Mouse (Mus musculus): ENCODE results near the gene Tmem221. TPM values are rescaled to one million over a fixed set of nuclear protein-coding genes. Genes with fewer than 3 reads are reported as not detected.

Gene Tmem221
- polyA plus RNA-seq, 1 experiment: not detected

DNA sequence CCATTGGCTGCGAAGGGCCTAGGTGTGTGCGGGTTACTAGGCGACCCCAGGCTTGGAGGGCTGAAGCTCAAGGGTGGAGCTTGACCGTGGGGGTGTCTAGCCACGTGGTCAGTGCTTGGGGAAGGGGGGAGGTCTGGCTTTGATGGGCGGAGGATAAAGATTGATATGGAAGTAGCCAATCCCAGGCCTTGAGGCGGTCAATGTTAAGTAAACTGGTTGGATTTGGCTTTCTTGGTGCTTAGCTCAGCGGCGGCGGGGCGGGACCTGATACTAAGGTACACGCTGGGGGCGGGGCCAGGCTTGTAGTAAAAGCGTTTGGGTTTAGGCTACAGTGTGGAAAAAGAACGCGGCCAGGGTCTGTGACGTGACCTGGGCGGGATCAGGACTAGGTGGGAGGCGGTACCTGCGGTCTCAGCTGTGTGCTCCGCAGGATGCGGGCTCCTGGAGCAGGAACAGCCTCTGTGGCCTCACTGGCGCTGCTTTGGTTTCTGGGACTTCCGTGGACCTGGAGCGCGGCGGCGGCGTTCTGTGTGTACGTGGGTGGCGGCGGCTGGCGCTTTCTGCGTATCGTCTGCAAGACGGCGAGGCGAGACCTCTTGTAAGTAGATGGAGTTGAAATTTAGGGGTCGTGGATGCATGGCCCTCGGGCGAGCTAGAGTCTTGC, 11.8 kb upstream of the Tmem221 start:
- Histone ChIP-seq H3K4me3 (ENCODE audit: insufficient read depth, low read depth, low read length) (peak overlapping the region; percentile 82), H3K4me1 (ENCODE audit: control insufficient read depth, insufficient read depth, low read length) (peaks cover 25% of the 10 kb centered on the region), H3K27ac (ENCODE audit: insufficient read depth, low read depth, low read length) (peak overlapping the region; percentile 98)
- no peak for TF ChIP-seq POLR2A (IDR thresholded peaks at IDR 0.05; ENCODE audit: insufficient read depth, low read depth, low read length)
- no peak for TF ChIP-seq CTCF (IDR thresholded peaks at IDR 0.05; ENCODE audit: insufficient read depth, low read depth, low read length)
- WGBS: under 1% methylated on average over 41 of the region's 41 CpGs

DNA sequence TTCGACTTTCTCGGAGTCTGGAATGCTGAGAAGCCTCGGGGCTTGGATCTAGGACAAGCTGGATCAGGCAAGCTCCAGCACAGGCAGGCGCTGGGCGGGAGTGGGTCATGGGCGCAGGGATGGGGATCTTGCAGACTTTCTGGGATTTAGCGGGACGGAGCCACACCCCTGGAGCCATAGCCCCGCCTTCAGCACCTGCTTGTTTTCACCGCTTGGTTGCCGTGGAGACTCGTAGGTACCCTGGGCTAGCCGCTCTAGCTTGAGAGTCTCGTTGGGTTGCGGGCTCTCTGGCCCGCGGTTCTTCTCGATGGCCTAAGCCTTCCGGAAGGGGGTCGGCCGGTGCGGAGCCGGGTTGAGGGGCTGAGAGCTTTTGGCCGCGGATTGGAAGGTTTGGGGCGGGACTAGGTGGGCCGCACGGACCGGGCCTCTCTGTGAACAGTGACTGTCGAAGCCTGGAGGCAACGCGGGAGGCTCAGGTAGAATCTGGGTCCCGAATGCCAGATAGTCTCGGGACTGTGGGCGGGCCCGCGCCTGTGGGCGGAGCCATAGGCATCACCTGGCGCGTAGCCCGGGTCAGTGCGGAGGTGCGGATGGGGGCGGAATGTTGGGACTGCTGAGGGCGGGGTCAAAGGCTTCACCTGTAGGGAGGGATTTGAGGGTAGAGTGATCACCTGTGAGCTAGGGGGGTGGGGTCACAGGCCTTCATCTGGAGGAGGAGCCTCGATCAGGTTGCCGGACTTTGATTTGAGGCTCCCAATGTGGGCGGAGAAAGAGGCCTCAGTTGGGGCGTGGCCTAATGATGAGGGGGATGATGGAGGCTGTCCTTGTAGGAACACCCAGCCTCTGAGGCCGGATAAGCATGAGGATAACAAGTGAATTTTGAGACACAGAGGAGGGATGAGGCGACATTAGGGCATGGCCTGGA, 11.0 kb upstream of the Tmem221 start:
- WGBS: under 1% methylated on average over 51 of the region's 51 CpGs
- TF ChIP-seq POLR2A (IDR thresholded peaks at IDR 0.05; ENCODE audit: insufficient read depth, low read depth, low read length): no peak
- no peak for TF ChIP-seq CTCF (IDR thresholded peaks at IDR 0.05; ENCODE audit: insufficient read depth, low read depth, low read length)
- Histone ChIP-seq H3K27ac (ENCODE audit: insufficient read depth, low read depth, low read length) (peak overlapping the region; percentile 98), H3K4me3 (ENCODE audit: insufficient read depth, low read depth, low read length) (peak overlapping the region; percentile 82), H3K4me1 (ENCODE audit: control insufficient read depth, insufficient read depth, low read length) (peaks cover 25% of the 10 kb centered on the region)

DNA sequence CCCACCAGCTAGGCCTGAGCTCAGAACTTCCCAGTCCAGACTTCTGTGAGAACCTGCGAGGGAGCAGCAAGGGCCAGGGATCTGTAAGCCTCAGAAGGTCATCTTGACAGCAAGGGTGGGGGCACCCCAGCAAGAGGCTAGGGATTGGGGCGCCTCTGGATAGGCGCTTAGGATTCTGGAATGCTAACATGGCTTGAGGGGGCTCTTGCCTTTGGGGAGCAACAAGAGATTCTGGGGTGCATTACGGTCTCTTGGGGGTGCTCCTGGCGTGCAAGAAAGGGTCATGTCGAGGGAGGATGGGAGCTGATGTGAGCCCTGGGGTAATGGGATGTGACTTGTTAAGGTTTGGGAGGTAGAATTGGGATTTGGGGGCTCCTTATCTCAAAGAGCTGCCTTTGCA, 10.3 kb upstream of the Tmem221 start:
- WGBS: 36% methylated on average over 6 of the region's 6 CpGs
- peak overlapping the region; percentile 82 for H3K4me3 ChIP-seq (ENCODE audit: insufficient read depth, low read depth, low read length)
- TF ChIP-seq CTCF (IDR thresholded peaks at IDR 0.05; ENCODE audit: insufficient read depth, low read depth, low read length): no peak
- TF ChIP-seq POLR2A (IDR thresholded peaks at IDR 0.05; ENCODE audit: insufficient read depth, low read depth, low read length): no peak
- peak overlapping the region; percentile 98 for H3K27ac ChIP-seq (ENCODE audit: insufficient read depth, low read depth, low read length)
- peaks cover 20% of the 10 kb centered on the region for H3K4me1 ChIP-seq (ENCODE audit: control insufficient read depth, insufficient read depth, low read length)

DNA sequence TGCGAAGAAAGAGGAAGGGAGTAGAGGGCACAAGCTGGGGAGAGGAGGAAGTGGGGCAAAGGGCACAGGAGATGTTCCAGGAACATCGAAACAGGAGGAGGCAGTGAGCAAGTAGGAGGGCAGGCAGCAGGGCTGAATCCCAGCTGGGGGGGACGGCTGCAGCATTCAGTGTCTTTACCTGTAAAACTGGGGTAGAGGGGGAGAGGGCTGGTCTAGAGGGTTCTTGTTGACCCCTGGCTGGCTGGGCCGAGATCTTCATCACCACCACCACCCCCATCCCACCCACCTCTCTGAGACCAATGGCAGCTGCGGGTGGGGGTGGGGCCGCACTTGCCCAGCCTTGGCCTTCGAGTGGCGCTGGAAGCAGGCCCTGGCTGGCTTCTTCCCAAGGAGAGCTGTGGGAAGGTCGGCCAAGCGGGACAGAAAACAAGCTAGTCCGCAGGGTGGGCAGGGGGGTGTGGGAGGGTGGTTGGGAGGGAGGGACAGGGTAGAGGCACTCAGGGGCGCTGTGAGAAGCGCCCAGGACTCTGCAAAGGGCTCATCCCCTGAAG, 9.8 kb upstream of the Tmem221 start, which contains the start of gene Slc27a1:
Gene Slc27a1, plus strand, starts transcription at position 496 of the 551 bp plus-strand sequence.
- peak within 1 kb of the TSS; percentile 98 for H3K27ac ChIP-seq (ENCODE audit: insufficient read depth, low read depth, low read length)
- no peak for TF ChIP-seq POLR2A (IDR thresholded peaks at IDR 0.05; ENCODE audit: insufficient read depth, low read depth, low read length)
- TF ChIP-seq CTCF (IDR thresholded peaks at IDR 0.05; ENCODE audit: insufficient read depth, low read depth, low read length): no peak
- peaks cover 20% of the 10 kb centered on the region for H3K4me1 ChIP-seq (ENCODE audit: control insufficient read depth, insufficient read depth, low read length)
- WGBS: 28% methylated on average over 13 of the region's 13 CpGs
- H3K4me3 ChIP-seq (ENCODE audit: insufficient read depth, low read depth, low read length): peak within 1 kb of the TSS; percentile 82

DNA sequence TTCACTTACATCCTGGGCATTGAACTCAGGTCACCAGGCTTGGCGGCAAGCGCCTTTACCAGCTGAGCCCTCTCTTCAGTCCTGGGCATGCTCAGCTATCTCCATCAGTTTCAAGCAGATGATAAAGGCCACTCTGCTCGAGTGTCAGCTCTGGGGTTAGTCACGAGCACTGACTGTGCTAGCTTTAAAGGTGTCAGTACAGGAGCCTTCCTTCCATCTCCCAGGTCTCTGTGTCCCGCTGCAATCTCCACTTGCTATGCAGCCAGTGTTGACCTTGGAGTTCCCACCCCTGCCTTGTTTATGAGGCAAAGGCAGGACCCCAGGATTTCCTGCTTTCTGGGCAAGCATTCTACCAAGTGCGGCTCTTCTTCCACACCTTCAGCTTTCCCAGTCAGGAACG, 8.9 kb upstream of the Tmem221 start:
- peaks cover 19% of the 10 kb centered on the region for H3K4me1 ChIP-seq (ENCODE audit: control insufficient read depth, insufficient read depth, low read length)
- TF ChIP-seq POLR2A (IDR thresholded peaks at IDR 0.05; ENCODE audit: insufficient read depth, low read depth, low read length): no peak
- TF ChIP-seq CTCF (IDR thresholded peaks at IDR 0.05; ENCODE audit: insufficient read depth, low read depth, low read length): no peak
- no peak overlapping the region for H3K4me3 ChIP-seq (ENCODE audit: insufficient read depth, low read depth, low read length)
- 88% methylated on average over 7 of the region's 7 CpGs for WGBS
- peak overlapping the region; percentile 50 for H3K27ac ChIP-seq (ENCODE audit: insufficient read depth, low read depth, low read length)

DNA sequence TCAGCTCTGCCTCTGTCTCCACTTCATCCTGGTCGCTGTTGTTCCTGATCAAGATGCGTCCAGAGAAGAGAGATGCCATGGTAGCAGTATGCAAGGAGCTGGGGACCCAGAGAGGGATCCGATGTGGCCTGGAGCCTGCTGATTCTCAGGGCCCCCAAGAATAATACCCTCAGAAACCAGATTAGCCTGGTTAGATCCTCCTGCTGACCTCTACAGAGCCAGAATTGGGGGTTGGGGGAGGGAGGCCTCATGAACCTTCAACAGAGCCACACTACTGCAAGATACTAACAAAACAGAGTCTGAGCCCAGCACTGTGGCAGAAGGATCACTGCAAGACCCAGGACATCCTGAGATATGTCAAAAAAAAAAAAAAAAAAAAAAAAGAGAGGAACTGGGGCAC, 7.8 kb upstream of the Tmem221 start, which contains the start of gene Nxnl1:
Gene Nxnl1, minus strand, starts transcription at position 101 of the 400 bp plus-strand sequence.
- TF ChIP-seq CTCF (IDR thresholded peaks at IDR 0.05; ENCODE audit: insufficient read depth, low read depth, low read length) (no peak), POLR2A (IDR thresholded peaks at IDR 0.05; ENCODE audit: insufficient read depth, low read depth, low read length) (no peak)
- Histone ChIP-seq H3K4me3 (ENCODE audit: insufficient read depth, low read depth, low read length) (no peak within 1 kb of the TSS), H3K27ac (ENCODE audit: insufficient read depth, low read depth, low read length) (no peak within 1 kb of the TSS), H3K4me1 (ENCODE audit: control insufficient read depth, insufficient read depth, low read length) (peaks cover 15% of the 10 kb centered on the region)
- WGBS: 82% methylated on average over 3 of the region's 3 CpGs

DNA sequence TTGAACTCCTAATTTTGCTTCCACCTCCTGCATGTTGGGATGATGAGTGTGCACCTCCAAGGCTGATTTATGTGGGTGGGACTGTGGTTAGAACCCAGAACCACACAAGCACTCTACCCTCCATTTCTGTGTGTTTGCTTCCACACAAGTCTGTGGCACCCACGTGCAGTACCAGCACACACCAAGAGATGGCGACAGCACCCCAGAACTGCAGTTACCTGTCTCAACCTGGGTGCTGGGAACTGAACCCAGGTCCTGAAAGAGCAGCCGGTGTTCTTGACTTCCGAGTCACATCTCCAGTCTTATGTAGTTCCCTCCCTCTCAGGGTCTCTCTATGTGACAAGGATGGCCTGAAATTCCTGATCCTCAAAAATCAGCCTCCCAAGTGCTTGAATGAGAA, 5.3 kb upstream of the Tmem221 start:
- WGBS: 90% methylated on average over 4 of the region's 4 CpGs
- Histone ChIP-seq H3K4me3 (ENCODE audit: insufficient read depth, low read depth, low read length) (no peak overlapping the region), H3K4me1 (ENCODE audit: control insufficient read depth, insufficient read depth, low read length) (peaks cover 15% of the 10 kb centered on the region), H3K27ac (ENCODE audit: insufficient read depth, low read depth, low read length) (no peak overlapping the region)
- TF ChIP-seq POLR2A (IDR thresholded peaks at IDR 0.05; ENCODE audit: insufficient read depth, low read depth, low read length) (no peak), CTCF (IDR thresholded peaks at IDR 0.05; ENCODE audit: insufficient read depth, low read depth, low read length) (no peak)

DNA sequence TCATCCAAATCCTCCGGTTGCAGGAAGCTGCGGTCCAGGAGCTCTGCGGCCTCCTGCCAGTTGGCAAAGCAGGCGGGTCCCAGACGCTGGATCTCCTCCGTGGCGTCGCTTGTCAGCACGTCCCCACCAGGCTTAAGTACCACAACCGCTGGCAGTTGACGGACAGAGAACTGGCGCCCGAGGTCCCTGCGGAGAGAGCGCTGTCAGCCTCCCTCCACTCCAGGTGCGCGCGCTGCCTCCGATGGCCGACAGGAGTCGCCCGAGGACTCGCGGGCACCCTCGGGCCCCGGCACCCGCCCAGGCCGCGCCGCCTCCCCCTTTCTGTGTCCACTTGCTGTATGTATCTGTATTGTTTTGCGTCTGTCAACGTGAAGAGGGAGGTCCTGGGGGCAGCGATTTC, 4.1 kb upstream of the Tmem221 start:
- WGBS: under 1% methylated on average over 33 of the region's 33 CpGs
- H3K4me3 ChIP-seq (ENCODE audit: insufficient read depth, low read depth, low read length): peak overlapping the region; percentile 18

More for the DNA sequence above, 4.1 kb upstream of the Tmem221 start:
- Histone ChIP-seq H3K27ac (ENCODE audit: insufficient read depth, low read depth, low read length) (no peak overlapping the region), H3K4me1 (ENCODE audit: control insufficient read depth, insufficient read depth, low read length) (peaks cover 16% of the 10 kb centered on the region)
- TF ChIP-seq CTCF (IDR thresholded peaks at IDR 0.05; ENCODE audit: insufficient read depth, low read depth, low read length) (peak; percentile 74; the same call in 1 of the 2 replicates), POLR2A (IDR thresholded peaks at IDR 0.05; ENCODE audit: insufficient read depth, low read depth, low read length) (no peak)
